Mouse (Mus musculus) kidney, adult 2 months (tissue): ENCODE measurements around the gene Efr3b.

Experiments
- CTCF ChIP-seq: fragments of 200-500 bp; conservative IDR thresholded peaks from 2 replicates; pipeline ENCODE4 v1.5.1; 2011; ENCODE audit warnings: low read depth, mild to moderate bottlenecking, control low read depth, low read length, moderate library complexity, mixed read lengths; ENCODE audit not compliant: insufficient read depth, insufficient read length
- POLR2A ChIP-seq: fragments of 200-500 bp; IDR thresholded peaks from one replicate; pipeline ENCODE4 v1.6.1; 2011; ENCODE audit warnings: low read depth, low read length, control low read depth

GRCm38 (mm10) chr12:3989943-3990342 lies 48.8 kb downstream of the Efr3b start:
- TF ChIP-seq CTCF, result no peak
- TF ChIP-seq POLR2A, result no peak
